Mouse (Mus musculus) heart, postnatal 14 days (tissue): ENCODE measurements around the gene Commd9. TPM values are rescaled to one million over a fixed set of nuclear protein-coding genes. Genes with fewer than 3 reads are reported as not detected.

ENCODE experiments used
- DNase-seq, 2 experiments: peaks; one replicate each; pipeline ENCODE4 v3.0.0; 2021 to 2022
- intact Hi-C: fragments of 180-260 bp; cut with DNase I; formaldehyde crosslinking; loops from one replicate; pipeline ENCODE4 v1.15.1; 2025
- long read RNA-seq, 2 experiments: library from polyadenylated mRNA; stranded (forward); transcript quantifications; one replicate each; pipeline ENCODE4 v2.0.0; 2021
- total RNA-seq, 2 experiments: library from RNA; stranded (reverse); gene quantifications; 2 replicates each; pipeline ENCODE4 v1.2.3; 2021

The Commd9 gene
- 10 to 100 TPM; 24.0 to 26.6 TPM for total RNA-seq
- long read RNA-seq, experiment 1, transcript Commd9-201 (6 exons, 1,191 nt): major isoform, 54 of 60 reads
- long read RNA-seq, experiment 1, partial matches to known transcripts: 1 of 60 reads
- long read RNA-seq, experiment 1, other reads (novel, unspliced or antisense): 5 of 60 reads
- long read RNA-seq, experiment 2, transcript Commd9-201 (6 exons, 1,191 nt): major isoform, 49 of 56 reads
- long read RNA-seq, experiment 2, partial matches to known transcripts: 0 of 56 reads
- long read RNA-seq, experiment 2, other reads (novel, unspliced or antisense): 7 of 56 reads

DNA sequence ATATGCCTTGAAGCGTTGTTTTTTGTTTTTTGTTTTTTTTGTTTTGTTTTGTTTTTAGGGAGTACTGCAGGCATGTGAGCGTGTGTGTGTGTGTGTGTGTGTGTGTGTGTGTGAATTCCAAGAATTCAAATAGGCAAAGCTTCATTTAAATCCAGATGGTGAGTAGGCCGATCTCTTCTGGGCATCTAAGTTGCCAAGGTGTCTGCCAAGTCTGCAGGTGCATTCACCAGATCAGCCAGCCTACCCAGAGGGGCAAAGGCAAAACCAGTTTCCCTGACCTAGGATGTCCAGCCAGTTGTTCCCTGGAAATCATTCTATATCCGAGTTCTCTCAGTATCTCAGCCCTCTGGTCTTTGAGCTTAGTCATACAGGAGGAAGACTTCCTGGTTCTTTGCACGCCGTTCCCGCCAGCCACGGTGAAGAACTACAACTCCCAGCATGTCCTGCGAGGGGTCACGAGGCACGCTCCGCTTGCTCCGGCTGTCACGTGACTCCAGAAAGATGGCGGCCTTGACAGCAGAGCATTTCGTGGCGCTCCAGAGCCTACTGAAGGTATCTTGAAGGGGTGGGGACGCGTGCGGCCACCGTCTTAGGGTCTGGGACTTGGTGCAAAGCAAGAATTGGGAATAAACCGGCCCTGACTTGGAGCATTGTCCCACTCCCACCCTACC is at the start of gene Commd9:
Gene Commd9, plus strand, starts transcription at position 480 of the 671 bp plus-strand sequence.
- DNase-seq: peak; percentile 90 to 95
- intact Hi-C loops: no loop called here

- intact Hi-C loops: no loop called here
- DNase-seq: no peak
These were observed 43.3 kb upstream of the Commd9 start for GRCm38 (mm10) chr2:101842756-101843155.

DNA sequence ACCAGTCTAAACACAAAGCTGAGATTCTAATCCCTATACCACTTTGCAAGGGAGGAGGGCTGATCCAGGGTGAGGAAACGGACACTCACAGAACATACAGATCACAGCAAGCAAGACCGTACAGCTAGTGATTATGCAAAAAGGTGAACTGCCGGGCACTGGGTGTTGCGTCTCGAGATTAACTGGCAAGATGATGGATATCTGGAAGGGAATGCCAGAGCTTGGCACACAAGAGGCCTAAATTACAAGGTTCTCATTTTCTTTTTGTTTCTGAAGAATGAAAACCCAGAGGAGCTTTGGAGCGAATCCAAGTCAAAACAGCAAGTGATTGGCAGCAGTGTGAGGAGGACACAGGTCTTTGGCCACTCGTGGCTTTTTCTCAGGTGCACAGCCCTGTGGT is 31.3 kb upstream of the Commd9 start:
- no peak for DNase-seq
- intact Hi-C loops: no loop called here

DNA sequence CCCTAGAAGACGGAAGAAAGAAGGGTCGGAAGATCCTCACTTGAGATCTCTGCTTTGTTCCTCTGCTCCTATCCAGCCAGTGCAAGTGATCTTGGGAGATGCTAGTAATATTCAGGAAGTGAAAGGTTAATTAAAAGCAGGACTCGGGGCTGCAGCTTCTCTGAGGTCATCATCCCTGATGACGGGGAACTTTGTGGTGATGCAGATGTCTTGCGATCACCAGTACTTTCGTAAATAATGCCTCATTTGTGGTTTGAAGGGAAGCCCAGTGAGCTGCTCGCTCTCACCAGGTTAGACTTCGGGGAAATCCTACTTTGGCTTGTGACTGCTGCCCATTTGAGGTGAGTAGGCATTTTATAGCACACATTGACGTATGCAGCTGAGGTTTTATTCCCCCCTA is 29.9 kb upstream of the Commd9 start:
- intact Hi-C loops: no loop called here
- DNase-seq: no peak

DNA sequence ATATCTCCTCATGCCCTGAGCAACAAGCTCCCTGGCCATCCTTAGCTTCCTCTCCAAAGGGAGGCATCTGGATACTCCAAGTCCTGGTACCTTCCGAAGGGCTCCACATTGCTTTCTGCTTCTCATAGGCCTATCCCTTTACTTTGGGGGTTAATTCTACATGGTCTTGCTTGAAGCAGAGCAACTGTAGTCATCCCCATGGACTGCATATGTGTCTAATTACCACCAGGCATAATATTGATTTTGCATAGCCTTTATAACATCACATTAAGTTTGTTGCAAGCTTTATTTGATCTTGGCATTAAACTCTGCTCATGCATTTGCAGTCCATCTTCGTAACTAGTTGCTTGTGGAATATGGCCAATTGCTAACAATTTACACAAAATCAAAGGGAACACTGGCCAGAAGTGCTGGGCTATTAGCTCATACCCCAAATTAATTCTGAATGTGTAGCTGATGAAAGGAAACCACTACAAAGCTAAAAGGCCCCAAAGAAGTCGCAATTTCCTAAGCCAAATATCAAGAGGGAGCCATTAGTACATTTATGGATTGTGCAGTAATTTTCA is 25.0 kb upstream of the Commd9 start:
- DNase-seq: no peak
- intact Hi-C loops: no loop called here

DNA sequence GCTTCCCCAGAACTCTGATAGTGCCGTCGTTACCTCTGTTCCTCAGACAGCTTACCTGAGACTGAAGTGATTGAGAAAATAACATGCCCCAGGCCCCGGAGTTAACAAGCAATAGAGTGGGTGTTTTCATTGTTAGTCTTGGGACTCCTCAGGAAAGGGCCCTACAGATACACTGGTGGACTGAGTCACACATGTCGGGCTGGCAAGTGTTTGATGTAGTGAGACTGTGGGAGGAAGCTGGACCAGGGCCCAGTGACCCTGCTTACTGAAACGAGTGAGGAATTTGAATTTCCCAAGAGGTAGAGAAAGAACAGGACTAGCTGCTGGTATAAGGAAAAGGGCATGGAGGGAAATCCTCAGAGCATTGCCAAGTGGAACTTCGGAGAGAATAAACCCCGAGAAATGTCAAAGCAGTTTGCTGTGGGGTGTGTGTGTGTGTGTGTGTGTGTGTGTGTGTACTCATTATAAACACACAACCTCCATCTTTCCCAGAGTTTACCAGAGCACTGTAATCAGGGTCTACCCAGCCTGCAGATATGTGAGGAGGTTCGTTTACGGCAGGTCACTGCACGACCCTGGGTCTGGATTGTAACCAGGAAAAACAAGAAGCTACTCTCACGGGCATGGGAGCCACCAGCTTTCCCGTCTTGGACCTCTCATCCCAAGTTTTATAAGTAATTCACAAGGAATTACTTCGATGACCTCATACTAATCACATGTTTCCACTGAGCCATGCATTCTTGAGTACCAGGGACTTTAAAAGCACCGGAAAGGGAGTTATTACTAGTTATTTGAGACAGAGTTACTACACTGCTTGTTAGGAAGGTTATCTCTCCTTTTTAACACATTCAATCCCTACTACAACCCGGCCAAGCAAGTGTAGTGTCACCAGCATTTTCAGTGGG is 23.6 kb upstream of the Commd9 start:
- intact Hi-C loops: no loop called here
- DNase-seq: peak; percentile 25 to 41

DNA sequence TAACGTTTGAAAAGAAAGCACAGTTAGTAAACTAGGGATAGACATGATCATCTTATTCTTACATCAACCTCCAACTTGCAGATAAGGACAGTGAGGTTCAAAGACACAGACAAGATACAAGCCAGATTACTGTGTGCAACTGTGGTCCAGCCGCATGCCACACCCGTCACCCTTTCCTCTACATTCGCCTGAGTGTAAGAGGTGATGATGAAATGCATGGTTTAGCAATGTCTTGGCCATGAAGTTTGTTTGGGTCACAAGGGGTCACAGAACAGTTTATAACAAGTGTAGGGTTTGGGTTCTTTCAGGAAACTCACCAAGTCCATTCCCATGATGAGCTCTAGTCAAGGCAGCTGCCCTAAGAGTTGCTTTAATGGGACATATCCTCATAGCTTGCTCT is 17.4 kb upstream of the Commd9 start:
- no peak for DNase-seq
- intact Hi-C loops: loop anchor here (5.0 kb wide), 1 partner anchor 36 kb away; no protein-coding TSS in a partner anchor

DNA sequence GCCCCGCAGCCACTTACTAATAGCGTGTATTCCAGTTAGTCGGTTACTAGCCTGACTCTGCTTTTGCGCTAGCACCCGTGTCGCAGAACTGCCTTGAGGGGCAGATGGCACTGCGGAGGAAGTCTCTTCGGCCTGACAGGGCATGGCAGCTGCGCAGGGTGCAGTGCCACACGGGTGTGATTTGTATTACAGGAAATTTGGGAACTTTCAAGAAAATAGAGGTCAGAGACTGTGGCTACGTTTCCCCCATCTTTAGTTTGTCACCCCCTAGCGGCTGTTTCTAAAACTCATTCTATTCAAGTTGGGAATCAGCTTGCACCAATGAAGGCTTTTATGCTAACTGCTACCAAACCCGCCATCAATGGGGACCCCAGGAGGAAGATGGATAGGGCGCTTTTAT is 14.9 kb upstream of the Commd9 start:
- intact Hi-C loops: loop anchor here (1.0 to 2.0 kb wide), 2 partner anchors 74 to 178 kb away; no protein-coding TSS in a partner anchor
- DNase-seq: peak; percentile 22 to 68

- intact Hi-C loops: no loop called here
- no peak for DNase-seq
These were observed 4.4 kb upstream of the Commd9 start for GRCm38 (mm10) chr2:101881471-101882162.

GRCm38 (mm10) chr2:101882998-101883397 is 3.0 kb upstream of the Commd9 start, which contains the start of gene Prr5l:
Gene Prr5l, minus strand, starts transcription at chr2:101883027.
- intact Hi-C loops: no loop called here
- DNase-seq: no peak

GRCm38 (mm10) chr2:101884286-101884685 is 1.8 kb upstream of the Commd9 start:
- no peak for DNase-seq
- intact Hi-C loops: no loop called here

DNA sequence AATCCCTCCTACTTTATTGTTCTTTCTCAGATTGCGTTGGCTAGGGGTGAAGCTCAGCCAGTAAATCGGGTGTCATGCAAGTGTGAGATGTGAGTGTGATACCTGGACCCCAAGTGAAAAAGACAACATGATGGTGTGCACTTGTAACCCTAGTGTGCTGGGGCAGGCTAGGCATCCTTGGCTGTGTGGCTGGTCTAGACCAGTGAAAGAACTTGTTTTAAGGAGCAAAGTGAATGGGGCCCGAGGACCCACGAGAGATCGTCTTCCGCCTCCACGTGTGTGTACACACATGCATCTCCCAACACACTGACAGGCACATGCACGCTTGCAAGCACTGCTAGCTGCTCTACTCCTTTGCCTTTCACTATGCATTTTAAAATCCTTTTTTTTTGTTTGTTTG is 2.8 kb downstream of the Commd9 start:
- no peak for DNase-seq
- intact Hi-C loops: no loop called here

- no peak for DNase-seq
- intact Hi-C loops: no loop called here
These were observed 5.1 kb downstream of the Commd9 start for GRCm38 (mm10) chr2:101891143-101891542.

GRCm38 (mm10) chr2:101894126-101894525 is 8.1 kb downstream of the Commd9 start:
- DNase-seq: no peak
- intact Hi-C loops: no loop called here

GRCm38 (mm10) chr2:101896425-101897204 is 10.6 kb downstream of the Commd9 start:
- intact Hi-C loops: no loop called here
- DNase-seq: no peak

- DNase-seq: no peak
- intact Hi-C loops: loop anchor here (10.0 kb wide), 2 partner anchors 283 to 393 kb away; partner anchors contain the start of gene Ldlrad3
These were observed 16.1 kb downstream of the Commd9 start for GRCm38 (mm10) chr2:101902196-101902595.

DNA sequence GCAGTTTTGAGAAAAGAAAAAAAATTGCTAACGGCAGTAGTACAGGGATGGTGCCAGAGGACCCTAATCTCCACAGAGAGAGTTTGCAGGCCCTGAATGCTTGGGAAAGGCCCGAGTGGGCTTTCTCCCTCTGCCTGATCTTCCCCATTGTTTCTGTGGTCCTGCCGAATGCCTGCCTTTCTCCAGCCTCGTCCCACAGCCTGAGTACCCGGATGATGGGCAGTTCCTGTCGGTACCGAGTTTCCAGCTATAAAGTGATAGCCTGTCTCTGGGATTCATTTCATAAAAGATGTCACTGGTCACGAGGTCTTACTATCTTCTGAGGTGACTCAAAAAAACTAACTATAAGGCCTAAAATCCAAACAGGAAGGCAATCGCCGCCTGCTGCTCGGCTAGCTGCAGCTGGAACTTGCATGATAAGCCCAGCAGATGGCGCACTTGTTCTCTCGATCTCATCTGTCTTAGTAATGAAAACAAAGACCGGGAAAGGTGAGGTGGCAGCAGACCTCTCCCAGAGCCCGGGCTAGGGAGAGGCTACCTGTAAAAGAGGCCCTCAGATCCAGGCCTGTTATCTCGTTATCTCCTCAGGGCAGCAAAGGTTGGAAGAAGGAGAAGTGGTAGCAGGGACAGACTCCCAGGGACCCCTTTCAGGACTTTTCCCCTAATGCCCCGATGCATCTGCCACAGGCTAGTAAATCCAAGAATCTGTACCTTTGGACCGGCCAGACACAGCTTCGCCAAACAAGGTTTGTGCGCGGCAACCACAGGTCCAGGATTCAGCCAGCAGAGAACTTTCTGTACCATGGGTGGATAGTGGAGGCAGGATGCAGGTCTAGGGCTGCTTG is 19.7 kb downstream of the Commd9 start:
- peak; percentile 78 to 88 for DNase-seq

GRCm38 (mm10) chr2:101906379-101906690 is 20.3 kb downstream of the Commd9 start:
- intact Hi-C loops: loop anchor here (5.0 to 10.0 kb wide), 4 partner anchors 126 to 388 kb away; partner anchors contain the start of gene Ldlrad3
- no peak for DNase-seq

More for the DNA sequence above, 19.7 kb downstream of the Commd9 start:
- intact Hi-C loops: loop anchor here (1.0 to 10.0 kb wide), 5 partner anchors 127 to 548 kb away; partner anchors contain the start of gene Ldlrad3
